Mouse (Mus musculus) megakaryocyte, embryonic 14.5 days (primary cell): ENCODE data around the gene Hexim2.

Experiments used
- FLI1 ChIP-seq: IDR thresholded peaks from 2 replicates; pipeline ENCODE4 v1.6.1; 2012; ENCODE audit warnings: low read length, inconsistent platforms, mixed read lengths
- GATA1 ChIP-seq: IDR thresholded peaks from 3 replicates; pipeline ENCODE4 v1.6.1; 2012; ENCODE audit warnings: mixed read lengths, low read length, inconsistent platforms, borderline replicate concordance

DNA sequence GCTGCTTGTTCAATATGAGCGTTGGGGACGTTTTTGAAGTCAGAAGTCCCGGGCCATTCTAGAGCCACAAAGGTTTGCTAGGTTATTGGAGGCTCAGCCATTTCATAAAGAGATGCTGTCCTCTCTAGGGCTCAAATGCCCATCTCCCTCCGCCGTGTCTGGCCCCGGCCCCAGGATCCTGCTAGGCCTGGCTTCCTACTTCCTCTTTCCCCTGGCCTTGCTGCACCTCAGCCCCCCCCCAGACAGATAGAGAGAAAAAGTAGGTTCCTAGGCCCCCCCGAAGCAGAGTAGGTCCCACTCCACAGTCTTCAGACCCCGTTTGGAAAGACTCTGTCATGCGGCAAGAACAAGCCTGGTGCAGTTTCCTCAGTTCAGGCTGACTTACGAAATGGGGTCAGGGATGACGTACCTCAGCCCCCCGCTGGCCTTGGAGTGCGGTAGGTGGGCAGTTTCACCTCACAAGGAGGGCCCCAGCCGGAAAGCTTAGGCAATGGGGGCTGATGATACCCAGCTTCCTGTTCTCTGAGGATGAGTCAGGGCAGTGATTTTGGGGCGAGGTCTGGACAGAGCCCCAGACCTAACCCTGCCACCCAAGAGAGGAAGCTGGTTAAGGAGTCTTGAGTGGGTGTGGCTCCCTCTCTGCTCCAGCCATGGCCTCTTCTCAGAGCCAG lies 45.7 kb downstream of the Hexim2 start:
- no peak for TF ChIP-seq GATA1
- no peak for TF ChIP-seq FLI1
